Mouse (Mus musculus) lung, postnatal 14 days (tissue): ENCODE measurements around the gene Btbd16.

Experiments
- DNase-seq: peaks from one replicate; pipeline ENCODE4 v3.0.0; 2021

Btbd16 gene

DNA sequence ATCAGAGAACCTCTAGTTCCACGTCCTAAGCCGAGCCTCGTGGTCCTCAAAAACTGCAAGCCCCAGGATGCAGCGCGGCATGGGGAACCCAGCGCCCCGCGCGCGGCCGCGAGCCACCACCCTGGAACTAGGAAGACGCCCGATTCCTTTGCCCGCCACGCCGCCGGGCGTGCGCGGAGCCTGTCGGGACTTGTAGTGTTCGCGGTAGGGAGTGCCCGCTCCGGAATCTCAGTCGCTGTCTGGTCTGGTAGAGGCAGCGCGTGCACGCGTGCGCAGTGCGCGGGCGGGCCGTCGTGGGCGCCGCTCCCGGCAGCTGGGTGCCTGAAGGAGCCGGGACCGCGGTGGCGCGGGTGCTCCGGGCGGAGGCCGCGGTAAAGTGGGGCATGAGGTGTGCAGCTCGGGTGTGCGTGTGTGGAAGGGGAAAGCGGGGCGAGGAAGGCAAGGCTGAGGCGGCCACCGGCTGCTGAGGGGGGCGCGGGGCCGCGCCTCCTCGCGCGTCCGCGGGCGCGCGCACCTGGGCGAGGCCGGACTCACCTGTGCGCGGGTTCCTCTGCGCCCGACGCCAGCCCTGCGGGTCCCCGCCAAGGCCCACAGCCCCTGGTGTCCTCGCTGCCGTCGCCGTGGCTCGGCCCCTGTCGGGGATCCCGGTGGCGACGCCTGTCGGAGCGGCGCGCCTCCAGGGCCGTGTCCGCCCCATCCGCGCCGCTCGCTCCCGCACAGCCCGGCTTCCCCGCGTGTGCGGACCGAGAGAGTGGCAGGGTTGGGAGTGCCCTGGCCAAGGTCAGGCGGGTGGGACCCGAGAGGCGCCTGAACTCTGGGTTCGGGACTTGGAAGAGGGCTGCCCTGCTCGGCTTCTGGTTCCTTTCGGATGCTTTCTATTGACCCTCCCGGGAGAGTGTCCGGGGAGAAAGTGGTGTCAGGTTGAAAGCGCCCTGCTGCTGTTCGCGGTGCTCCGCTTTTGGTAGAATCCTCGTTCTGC lies 92.0 kb downstream of the Btbd16 start, which contains the start of gene Plekha1:
Gene Plekha1 (plus strand): TSS at position 144 of the 979 bp plus-strand sequence.
- DNase-seq, result peak; percentile 96

DNA sequence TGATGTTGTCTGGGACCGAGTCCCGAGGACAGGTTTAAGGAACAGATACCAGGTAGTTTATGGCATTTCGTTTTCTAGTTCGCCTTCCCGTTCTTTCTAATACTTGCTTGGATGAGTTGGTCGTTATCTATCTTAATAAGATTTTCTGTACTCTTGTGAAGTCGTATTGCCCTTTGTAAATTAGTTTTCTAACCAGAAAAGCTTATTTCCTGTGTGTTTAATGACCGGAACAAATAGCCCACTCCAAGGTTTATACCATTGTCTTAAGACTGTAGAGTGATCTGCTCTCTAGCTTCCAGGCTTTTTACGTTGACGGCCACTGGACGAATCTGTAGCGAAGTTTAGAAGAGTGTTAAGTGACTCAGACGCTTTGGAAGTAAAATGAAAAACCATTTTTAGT lies 92.8 kb downstream of the Btbd16 start:
- no peak for DNase-seq

DNA sequence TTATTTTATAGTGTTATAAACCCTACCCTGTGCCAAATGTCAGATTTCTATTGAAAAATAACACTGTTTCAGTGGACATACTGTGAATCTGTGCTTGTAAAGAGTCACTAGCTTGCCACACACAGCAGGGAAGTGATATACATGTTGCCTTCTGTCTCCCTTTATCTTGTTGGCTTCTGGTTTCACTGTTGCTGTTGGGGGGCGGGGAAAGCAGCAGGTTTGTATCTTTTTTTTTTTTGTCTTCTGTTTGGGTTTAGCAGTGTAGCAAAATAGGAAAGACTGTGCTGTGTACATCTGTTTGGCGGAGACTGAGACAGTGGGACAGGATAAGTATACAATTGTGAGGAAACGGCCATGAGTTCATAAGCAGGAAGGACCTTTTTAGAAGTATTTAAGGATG lies 93.4 kb downstream of the Btbd16 start:
- DNase-seq, result peak; percentile 19
